Mouse (Mus musculus): Measurements from ENCODE around the gene Olfr1564.
"Not testable (repeated sequence)": the region's sequence is repeated elsewhere in the genome, so short reads cannot be mapped to it uniquely, and the experiment has no call there.

The Olfr1564 gene

DNA sequence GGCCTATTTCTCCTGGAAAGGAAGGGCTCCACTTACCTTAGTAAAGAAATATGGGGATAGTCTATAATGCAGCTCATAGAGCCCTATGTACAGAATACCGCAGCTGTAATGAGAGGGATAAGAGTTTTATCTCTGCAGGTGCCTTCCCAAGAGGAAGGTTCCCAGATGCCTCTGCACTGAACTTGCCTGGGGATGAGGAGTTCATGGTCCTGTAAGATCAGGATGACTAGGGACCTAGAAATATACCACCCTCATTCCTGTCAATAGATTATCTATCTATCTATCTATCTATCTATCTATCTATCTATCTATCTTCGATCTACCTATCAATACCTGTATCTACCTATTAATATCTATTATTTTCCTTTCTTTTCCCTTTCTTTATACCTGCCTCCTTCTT lies at the start of gene Olfr1564:
TSS of gene Olfr1564 (minus strand) at position 101 of the 400 bp plus-strand sequence.
- DNase-seq: no peak

DNA sequence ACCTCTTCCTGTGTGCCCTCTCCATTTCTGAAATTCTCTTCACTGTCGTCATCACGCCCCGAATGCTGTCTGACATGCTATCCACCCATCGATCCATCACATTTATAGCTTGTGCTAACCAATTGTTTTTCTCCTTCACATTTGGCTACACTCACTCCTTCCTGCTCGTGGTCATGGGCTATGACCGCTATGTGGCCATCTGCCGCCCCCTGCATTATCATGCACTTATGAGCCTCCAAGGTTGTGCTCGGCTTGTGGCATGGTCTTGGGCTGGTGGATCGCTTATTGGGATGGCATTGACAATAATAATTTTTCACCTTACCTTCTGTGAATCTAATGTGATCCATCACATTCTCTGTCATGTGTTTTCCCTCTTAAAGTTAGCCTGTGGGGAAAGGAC lies 47.4 kb upstream of the Olfr1564 start:
- DNase-seq: no peak

DNA sequence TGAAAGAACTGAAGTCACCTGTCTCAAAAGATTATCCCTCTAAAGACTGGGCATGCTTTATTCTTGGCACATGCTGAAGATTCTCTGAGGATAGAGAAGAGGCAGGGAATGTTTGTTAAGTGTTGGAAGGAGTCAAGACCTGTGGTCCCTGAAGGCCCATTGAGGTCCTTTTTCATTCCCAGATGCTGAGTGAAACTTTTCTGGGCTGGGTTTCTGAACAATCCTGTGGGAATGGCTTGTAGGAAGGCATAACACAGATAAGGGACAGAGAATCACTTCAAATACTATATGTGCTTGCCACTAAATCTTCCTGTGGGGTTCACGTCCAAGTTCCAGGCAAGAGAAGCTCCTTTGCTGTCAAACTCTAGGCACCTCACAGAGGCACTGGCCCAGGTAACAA lies 42.9 kb upstream of the Olfr1564 start, which contains the start of gene Olfr63:
TSS of gene Olfr63 (plus strand) at position 301 of the 400 bp plus-strand sequence.
- DNase-seq: no peak

DNA sequence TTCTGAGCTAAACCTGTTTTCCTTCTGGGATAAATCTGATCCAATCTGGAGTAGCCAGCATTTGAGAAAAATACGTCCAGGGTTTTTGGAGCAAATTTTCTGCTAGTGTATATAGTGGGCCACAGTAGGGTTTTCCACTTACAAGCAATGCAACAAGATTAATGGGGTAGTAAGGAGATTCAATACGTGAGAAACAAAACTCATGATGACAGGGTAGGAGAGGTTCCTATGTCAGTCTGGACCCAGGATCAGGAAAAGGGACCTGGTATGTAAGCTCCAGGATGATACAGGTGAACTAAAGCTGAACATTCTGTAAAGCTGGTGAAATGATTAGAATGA lies 33.8 kb upstream of the Olfr1564 start:
- DNase-seq: not testable (repeated sequence)

DNA sequence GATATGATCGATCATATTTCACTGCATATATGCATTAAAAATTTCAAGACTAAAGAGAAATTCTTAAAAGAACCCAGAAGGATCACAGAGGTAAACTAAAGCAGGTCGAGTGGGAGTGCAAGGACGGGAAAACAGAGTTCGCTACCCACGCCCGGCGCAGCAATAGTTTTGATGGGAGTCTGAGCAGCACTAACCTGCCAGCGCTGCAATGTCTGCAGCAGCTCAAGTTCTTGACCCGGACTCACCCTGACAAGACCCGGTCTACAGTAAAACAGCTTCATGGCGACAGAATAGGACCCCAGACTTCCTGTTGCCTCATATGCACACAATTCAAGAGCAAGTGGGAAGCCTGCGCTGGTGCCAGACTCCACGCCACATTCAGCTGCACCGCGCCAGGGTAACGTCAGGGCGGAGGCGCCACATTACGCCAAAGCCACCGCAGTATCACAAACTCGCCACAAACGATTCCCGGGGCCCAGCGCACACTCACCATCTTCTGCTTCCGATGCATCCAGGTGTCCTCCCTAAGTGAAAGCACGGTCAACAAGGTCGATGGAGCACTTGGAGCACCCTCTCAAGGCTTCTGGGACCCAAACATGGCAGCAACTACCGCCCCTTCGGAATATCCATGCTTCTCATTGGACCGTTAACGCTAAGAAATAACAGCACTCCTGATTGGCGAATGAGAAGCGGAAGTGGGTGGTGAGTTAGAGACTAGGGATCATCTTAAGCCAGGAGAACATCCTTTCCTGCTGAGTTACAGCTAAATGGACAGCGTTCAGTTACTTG lies 33.2 kb upstream of the Olfr1564 start, which contains the start of gene Zfp955a:
TSS of gene Zfp955a (minus strand) at position 616 of the 789 bp plus-strand sequence.
- DNase-seq: not testable (repeated sequence)

DNA sequence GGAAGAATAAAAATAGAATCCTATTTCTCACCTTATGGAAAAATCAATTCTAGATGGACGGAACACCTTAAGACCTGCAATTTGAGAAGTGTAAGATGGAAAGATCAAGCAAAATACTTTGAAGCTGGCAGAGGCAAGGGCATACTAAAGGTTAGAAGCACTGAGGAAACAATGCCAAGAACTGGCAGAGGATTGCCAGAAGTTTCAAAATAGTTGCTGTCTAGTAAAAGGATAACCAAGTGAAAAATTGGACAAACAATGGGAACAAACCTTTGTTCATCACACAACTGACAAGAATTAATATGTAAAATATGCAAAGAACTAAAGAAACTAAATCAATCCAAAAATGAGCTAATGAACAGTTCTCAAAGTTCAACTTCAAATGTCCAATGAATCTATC lies 15.2 kb upstream of the Olfr1564 start:
- DNase-seq: not testable (repeated sequence)

DNA sequence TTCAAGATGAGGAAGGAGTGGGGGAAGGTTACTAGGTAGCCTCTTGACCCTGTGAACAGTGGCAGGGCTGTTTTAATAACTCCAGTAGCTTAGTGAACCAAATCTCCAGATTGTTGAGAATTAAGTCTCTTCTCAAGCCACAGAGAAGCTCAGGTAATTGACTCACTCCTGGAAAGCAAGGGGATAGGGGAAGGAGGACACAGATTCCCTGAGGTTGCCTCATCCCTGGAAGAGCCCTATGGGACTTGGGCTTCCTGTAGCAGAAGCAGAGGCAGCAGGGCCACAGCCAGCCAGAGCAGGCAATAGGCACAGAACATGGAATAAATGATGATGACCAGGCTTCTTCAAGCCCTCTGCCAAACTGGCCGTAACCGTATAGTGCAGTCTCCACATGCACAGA lies 30.5 kb downstream of the Olfr1564 start, which contains the start of gene Olfr239:
TSS of gene Olfr239 (plus strand) at position 301 of the 400 bp plus-strand sequence.
- DNase-seq: not testable (repeated sequence)

DNA sequence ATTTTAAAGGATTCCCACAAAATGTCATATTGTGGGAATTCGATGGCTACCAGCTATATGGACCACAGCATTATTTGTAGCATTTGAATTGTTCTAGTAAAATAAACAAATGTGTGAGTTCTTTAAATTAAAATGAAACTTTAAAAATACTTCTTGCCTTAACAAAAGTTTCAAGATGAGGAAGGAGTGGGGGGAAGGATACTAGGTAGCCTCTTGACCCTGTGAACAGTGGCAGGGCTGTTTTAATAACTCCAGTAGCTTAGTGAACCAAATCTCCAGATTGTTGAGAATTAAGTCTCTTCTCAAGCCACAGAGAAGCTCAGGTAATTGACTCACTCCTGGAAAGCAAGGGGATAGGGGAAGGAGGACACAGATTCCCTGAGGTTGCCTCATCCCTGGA lies 53.3 kb downstream of the Olfr1564 start, which contains the start of gene Olfr55:
TSS of gene Olfr55 (plus strand) at position 301 of the 400 bp plus-strand sequence.
- not testable (repeated sequence) for DNase-seq
